Mouse (Mus musculus): ENCODE measurements around the gene Ugt1a5.
"Not testable (repeated sequence)": the region's sequence is repeated elsewhere in the genome, so short reads cannot be mapped to it uniquely, and the experiment has no call there.

- not testable (repeated sequence) for TF ChIP-seq CTCF, EP300 (IDR thresholded peaks at IDR 0.05; ENCODE audit: low read depth)
Observed at GRCm38 (mm10) chr1:88225301-88225700, 59.5 kb downstream of the Ugt1a5 start.

Measured in liver, embryonic 14.5 days (tissue).